Mouse (Mus musculus): Measurements from ENCODE around the gene Psmc3. TPM values are rescaled to one million over a fixed set of nuclear protein-coding genes. Genes with fewer than 3 reads are reported as not detected.
"Not testable (repeated sequence)": the region's sequence is repeated elsewhere in the genome, so short reads cannot be mapped to it uniquely, and the experiment has no call there.

The Psmc3 gene
- polyA plus RNA-seq (2014; fragmentation: Nextera tagmentation; extraction: Ambion mirVana) = 309 and 320 TPM in 2 replicates

- no peaks in the 10 kb centered on the region for H3K27me3 ChIP-seq (replicated peaks; ENCODE audit: control insufficient read depth, insufficient read depth, low read length)
- 1% methylated on average over 40 of the region's 40 CpGs for WGBS
- H3K4me1 ChIP-seq (ENCODE audit: control insufficient read depth, insufficient read depth, low read length) = peaks cover 6% of the 10 kb centered on the region; the same call in 1 of the 2 replicates
- peaks cover 41% of the 10 kb centered on the region for H3K36me3 ChIP-seq (ENCODE audit: control insufficient read depth, insufficient read depth, low read length)
- peak; percentile 96 for DNase-seq (ENCODE audit: low spot score)
- H3K9me3 ChIP-seq (ENCODE audit: control insufficient read depth, low read length) = no peaks in the 10 kb centered on the region
- H3K4me2 ChIP-seq (ENCODE audit: low read depth, low read length) = peak within 1 kb of the TSS; percentile 96
- H3K4me3 ChIP-seq (ENCODE audit: low read depth, low read length) = peak within 1 kb of the TSS; percentile 80
- peak within 1 kb of the TSS; percentile 88 for H3K27ac ChIP-seq (replicated peaks; ENCODE audit: low read depth, low read length)
- peak; percentile 99 for ATAC-seq (ENCODE audit: low read depth)
- peak within 1 kb of the TSS; percentile 90 for H3K9ac ChIP-seq (ENCODE audit: low read depth, low read length)
Observed at GRCm38 (mm10) chr2:91053934-91054382, at the start of gene Psmc3. TSS of gene Psmc3 (plus strand) at chr2:91054009.

DNA sequence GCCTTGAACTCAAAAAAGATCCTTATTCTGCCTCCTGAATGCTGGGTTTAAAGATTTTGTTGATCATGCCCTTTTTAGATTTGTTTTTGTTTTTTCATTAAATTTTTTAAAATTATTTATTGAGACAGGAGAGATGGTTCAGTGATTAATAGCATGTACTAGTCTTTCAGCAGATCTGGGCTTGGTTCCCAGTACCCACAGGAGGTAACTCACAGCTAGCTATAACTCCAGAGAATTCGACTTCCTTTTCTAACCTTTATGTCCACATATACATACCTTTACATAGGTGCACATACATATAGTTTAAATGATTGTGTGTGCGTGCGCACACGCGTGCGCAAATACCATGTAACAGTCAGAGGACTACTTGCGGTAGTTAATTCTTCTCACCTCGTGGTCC is 45.3 kb upstream of the Psmc3 start:
- 98% methylated on average over 8 of the region's 8 CpGs for WGBS
- ATAC-seq (ENCODE audit: low read depth) (no peak), DNase-seq (ENCODE audit: low spot score) (no peak)
- Histone ChIP-seq H3K27me3 (replicated peaks; ENCODE audit: control insufficient read depth, insufficient read depth, low read length) (no peaks in the 10 kb centered on the region), H3K36me3 (ENCODE audit: control insufficient read depth, insufficient read depth, low read length) (peaks cover 86% of the 10 kb centered on the region), H3K9ac (ENCODE audit: low read depth, low read length) (no peak overlapping the region), H3K27ac (replicated peaks; ENCODE audit: low read depth, low read length) (no peak overlapping the region), H3K4me2 (ENCODE audit: low read depth, low read length) (no peak overlapping the region), H3K4me1 (ENCODE audit: control insufficient read depth, insufficient read depth, low read length) (no peaks in the 10 kb centered on the region), H3K9me3 (ENCODE audit: control insufficient read depth, low read length) (no peaks in the 10 kb centered on the region), H3K4me3 (ENCODE audit: low read depth, low read length) (no peak overlapping the region)

DNA sequence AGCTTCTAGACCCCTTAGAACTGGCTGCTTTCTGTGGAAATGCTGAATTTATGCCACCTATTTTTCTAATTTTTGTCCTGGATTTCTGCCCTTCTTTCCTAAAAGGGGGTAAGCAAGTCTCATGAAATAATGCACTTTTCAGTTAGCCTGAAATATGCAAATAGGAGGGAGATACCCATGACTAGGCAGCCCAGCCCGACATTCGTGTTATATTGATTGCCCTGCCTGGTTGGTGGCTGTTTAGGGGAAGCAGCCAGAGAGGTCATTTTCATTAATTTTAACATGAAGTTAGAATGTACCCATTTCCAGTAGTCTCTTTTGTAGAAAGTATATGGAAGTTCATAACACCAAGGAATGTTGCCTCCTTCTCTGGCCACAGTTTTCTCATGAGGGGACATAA is 39.9 kb upstream of the Psmc3 start:
- Histone ChIP-seq H3K4me3 (ENCODE audit: low read depth, low read length) (no peak overlapping the region), H3K4me1 (ENCODE audit: control insufficient read depth, insufficient read depth, low read length) (no peaks in the 10 kb centered on the region), H3K27me3 (replicated peaks; ENCODE audit: control insufficient read depth, insufficient read depth, low read length) (no peaks in the 10 kb centered on the region), H3K9me3 (ENCODE audit: control insufficient read depth, low read length) (no peaks in the 10 kb centered on the region), H3K9ac (ENCODE audit: low read depth, low read length) (no peak overlapping the region), H3K27ac (replicated peaks; ENCODE audit: low read depth, low read length) (no peak overlapping the region), H3K4me2 (ENCODE audit: low read depth, low read length) (no peak overlapping the region), H3K36me3 (ENCODE audit: control insufficient read depth, insufficient read depth, low read length) (peaks cover 71% of the 10 kb centered on the region)
- WGBS = 92% methylated on average over 2 of the region's 2 CpGs
- no peak for ATAC-seq (ENCODE audit: low read depth)
- DNase-seq (ENCODE audit: low spot score) = no peak

DNA sequence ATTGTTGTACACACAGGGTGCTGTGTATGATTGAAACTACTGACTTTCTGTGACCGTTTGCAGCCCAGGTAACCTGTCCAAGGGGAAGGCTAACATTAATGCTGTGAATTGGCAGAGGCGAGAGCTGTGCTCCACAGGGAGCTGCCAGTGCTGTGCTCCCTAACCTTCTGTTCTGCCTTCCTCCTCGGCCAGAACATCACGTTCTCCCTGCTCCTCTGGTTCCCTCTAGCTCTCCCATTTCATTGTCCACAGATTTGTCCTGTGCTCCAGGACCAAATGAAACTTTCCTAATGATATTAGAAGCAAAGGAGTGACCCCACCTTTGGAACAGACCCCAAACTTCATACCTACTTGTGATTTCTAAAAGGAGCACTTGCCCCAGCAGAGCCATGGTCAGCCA is 38.4 kb upstream of the Psmc3 start:
- Histone ChIP-seq H3K4me2 (ENCODE audit: low read depth, low read length) (no peak overlapping the region), H3K9ac (ENCODE audit: low read depth, low read length) (no peak overlapping the region), H3K9me3 (ENCODE audit: control insufficient read depth, low read length) (no peaks in the 10 kb centered on the region), H3K27me3 (replicated peaks; ENCODE audit: control insufficient read depth, insufficient read depth, low read length) (no peaks in the 10 kb centered on the region), H3K36me3 (ENCODE audit: control insufficient read depth, insufficient read depth, low read length) (peaks cover 65% of the 10 kb centered on the region), H3K4me3 (ENCODE audit: low read depth, low read length) (no peak overlapping the region), H3K4me1 (ENCODE audit: control insufficient read depth, insufficient read depth, low read length) (no peaks in the 10 kb centered on the region), H3K27ac (replicated peaks; ENCODE audit: low read depth, low read length) (no peak overlapping the region)
- DNase-seq (ENCODE audit: low spot score) (no peak), ATAC-seq (ENCODE audit: low read depth) (no peak)
- WGBS = 77% methylated on average over 4 of the region's 4 CpGs

DNA sequence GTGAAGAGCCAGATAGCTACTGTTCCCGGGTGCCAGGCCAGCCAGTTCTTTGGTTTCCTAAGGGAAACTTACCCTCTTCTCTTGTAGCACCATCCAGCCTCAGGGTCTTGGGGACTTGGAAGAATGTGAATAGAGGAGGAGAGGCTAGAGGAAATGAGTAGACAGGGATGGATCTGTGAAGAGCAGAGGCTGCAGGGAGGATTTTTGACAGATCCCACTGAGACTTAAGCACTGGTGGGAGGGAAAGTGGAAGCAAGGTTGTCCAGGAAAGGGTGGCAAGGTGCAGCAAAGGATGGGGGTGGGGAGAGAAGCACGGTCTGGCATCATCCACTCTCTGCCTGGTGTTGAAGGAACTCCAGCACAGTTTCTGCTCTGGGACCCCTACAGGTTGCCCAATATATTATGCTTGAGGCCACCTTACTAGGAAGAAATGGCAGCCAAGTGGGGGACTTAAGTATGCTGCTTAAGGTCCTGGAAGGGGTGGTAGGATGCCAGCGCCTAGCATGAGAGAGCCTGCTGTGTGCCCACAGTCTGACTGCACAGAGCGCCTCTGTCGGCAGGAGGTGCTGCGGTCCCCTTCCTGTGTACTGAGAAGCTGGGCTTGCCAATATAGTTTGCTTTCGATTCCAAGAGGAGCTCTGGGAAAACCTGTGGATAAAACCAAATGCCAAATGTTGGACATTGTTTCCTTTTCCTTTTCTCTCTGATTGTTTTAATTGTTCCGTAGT is 35.6 kb upstream of the Psmc3 start:
- H3K4me2 ChIP-seq (ENCODE audit: low read depth, low read length) = no peak overlapping the region
- H3K4me1 ChIP-seq (ENCODE audit: control insufficient read depth, insufficient read depth, low read length) = no peaks in the 10 kb centered on the region
- H3K9me3 ChIP-seq (ENCODE audit: control insufficient read depth, low read length) = no peaks in the 10 kb centered on the region
- no peak overlapping the region for H3K4me3 ChIP-seq (ENCODE audit: low read depth, low read length)
- H3K27me3 ChIP-seq (replicated peaks; ENCODE audit: control insufficient read depth, insufficient read depth, low read length) = no peaks in the 10 kb centered on the region
- no peak for DNase-seq (ENCODE audit: low spot score)
- no peak overlapping the region for H3K9ac ChIP-seq (ENCODE audit: low read depth, low read length)
- no peak for ATAC-seq (ENCODE audit: low read depth)
- H3K36me3 ChIP-seq (ENCODE audit: control insufficient read depth, insufficient read depth, low read length) = peaks cover 48% of the 10 kb centered on the region
- 83% methylated on average over 8 of the region's 8 CpGs for WGBS
- no peak overlapping the region for H3K27ac ChIP-seq (replicated peaks; ENCODE audit: low read depth, low read length)

DNA sequence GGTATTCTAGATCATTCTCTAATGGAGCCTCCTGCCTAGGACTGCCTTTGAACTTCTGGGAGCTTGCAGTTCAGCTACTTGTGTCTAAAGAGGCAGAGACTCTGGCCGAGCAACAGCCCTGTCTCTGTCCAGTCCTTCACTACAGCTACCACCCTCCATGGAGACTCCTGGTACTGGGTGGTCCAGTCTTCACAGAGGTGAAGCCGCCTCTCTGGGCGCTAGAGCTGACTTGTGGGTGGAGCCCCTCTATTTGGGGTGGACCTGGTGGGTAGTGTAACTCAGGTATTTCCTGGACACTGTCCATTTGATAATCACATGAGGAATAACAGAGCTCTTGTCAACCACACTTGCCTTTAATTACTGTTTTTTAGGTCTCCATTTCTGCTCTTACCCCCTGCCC is 33.9 kb upstream of the Psmc3 start:
- no peaks in the 10 kb centered on the region for H3K9me3 ChIP-seq (ENCODE audit: control insufficient read depth, low read length)
- H3K9ac ChIP-seq (ENCODE audit: low read depth, low read length) = no peak overlapping the region
- H3K27me3 ChIP-seq (replicated peaks; ENCODE audit: control insufficient read depth, insufficient read depth, low read length) = no peaks in the 10 kb centered on the region
- DNase-seq (ENCODE audit: low spot score) (no peak), ATAC-seq (ENCODE audit: low read depth) (no peak)
- 92% methylated on average over 3 of the region's 3 CpGs for WGBS
- H3K4me1 ChIP-seq (ENCODE audit: control insufficient read depth, insufficient read depth, low read length) = no peaks in the 10 kb centered on the region
- H3K4me2 ChIP-seq (ENCODE audit: low read depth, low read length) = no peak overlapping the region
- H3K27ac ChIP-seq (replicated peaks; ENCODE audit: low read depth, low read length) = no peak overlapping the region
- H3K4me3 ChIP-seq (ENCODE audit: low read depth, low read length) = no peak overlapping the region
- peaks cover 31% of the 10 kb centered on the region for H3K36me3 ChIP-seq (ENCODE audit: control insufficient read depth, insufficient read depth, low read length)

DNA sequence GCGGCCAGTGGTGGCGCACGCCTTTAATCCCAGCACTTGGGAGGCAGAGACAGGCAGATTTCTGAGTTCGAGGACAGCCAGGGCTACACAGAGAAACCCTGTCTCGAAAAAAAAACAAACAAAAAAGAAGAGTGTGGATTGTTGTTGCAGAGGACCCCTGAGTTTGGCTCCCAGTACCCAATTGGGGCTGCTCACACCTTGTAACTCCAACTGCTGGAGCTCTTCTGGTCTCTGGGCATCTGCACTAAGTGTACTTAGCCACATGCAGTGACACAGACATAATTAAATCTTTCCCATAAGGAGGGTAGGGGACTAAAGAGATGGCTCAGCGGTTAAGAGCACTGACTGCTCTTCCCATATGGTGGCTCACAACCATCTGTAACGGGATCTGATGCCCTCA is 31.5 kb upstream of the Psmc3 start:
- H3K27me3 ChIP-seq (replicated peaks; ENCODE audit: control insufficient read depth, insufficient read depth, low read length); H3K9me3 ChIP-seq (ENCODE audit: control insufficient read depth, low read length); ATAC-seq (ENCODE audit: low read depth); H3K27ac ChIP-seq (replicated peaks; ENCODE audit: low read depth, low read length); H3K4me1 ChIP-seq (ENCODE audit: control insufficient read depth, insufficient read depth, low read length); H3K9ac ChIP-seq (ENCODE audit: low read depth, low read length); H3K4me3 ChIP-seq (ENCODE audit: low read depth, low read length); DNase-seq (ENCODE audit: low spot score); H3K4me2 ChIP-seq (ENCODE audit: low read depth, low read length): not testable (repeated sequence)
- WGBS = 96% methylated on average over 7 of the region's 7 CpGs
- H3K36me3 ChIP-seq (ENCODE audit: control insufficient read depth, insufficient read depth, low read length) = peaks cover 28% of the 10 kb centered on the region

- Histone ChIP-seq H3K36me3 (ENCODE audit: control insufficient read depth, insufficient read depth, low read length) (peaks cover 20% of the 10 kb centered on the region), H3K4me2 (ENCODE audit: low read depth, low read length) (no peak overlapping the region), H3K9me3 (ENCODE audit: control insufficient read depth, low read length) (no peaks in the 10 kb centered on the region), H3K4me3 (ENCODE audit: low read depth, low read length) (no peak overlapping the region), H3K27ac (replicated peaks; ENCODE audit: low read depth, low read length) (no peak overlapping the region), H3K9ac (ENCODE audit: low read depth, low read length) (no peak overlapping the region), H3K4me1 (ENCODE audit: control insufficient read depth, insufficient read depth, low read length) (no peaks in the 10 kb centered on the region), H3K27me3 (replicated peaks; ENCODE audit: control insufficient read depth, insufficient read depth, low read length) (no peaks in the 10 kb centered on the region)
- WGBS = 57% methylated on average over 2 of the region's 2 CpGs
- ATAC-seq (ENCODE audit: low read depth) (no peak), DNase-seq (ENCODE audit: low spot score) (peak; percentile 5)
Observed at GRCm38 (mm10) chr2:91023131-91023530, 30.7 kb upstream of the Psmc3 start.

- DNase-seq (ENCODE audit: low spot score) = no peak
- Histone ChIP-seq H3K4me2 (ENCODE audit: low read depth, low read length) (no peak overlapping the region), H3K9ac (ENCODE audit: low read depth, low read length) (no peak overlapping the region), H3K4me1 (ENCODE audit: control insufficient read depth, insufficient read depth, low read length) (no peaks in the 10 kb centered on the region), H3K27ac (replicated peaks; ENCODE audit: low read depth, low read length) (no peak overlapping the region), H3K9me3 (ENCODE audit: control insufficient read depth, low read length) (no peaks in the 10 kb centered on the region), H3K36me3 (ENCODE audit: control insufficient read depth, insufficient read depth, low read length) (peaks cover 16% of the 10 kb centered on the region), H3K4me3 (ENCODE audit: low read depth, low read length) (no peak overlapping the region), H3K27me3 (replicated peaks; ENCODE audit: control insufficient read depth, insufficient read depth, low read length) (no peaks in the 10 kb centered on the region)
- no peak for ATAC-seq (ENCODE audit: low read depth)
- 94% methylated on average over 1 of the region's 1 CpGs for WGBS
Observed at GRCm38 (mm10) chr2:91023956-91024355, 29.9 kb upstream of the Psmc3 start.
